Mouse (Mus musculus) frontal cortex, adult (tissue): ENCODE data around the gene Fam129a.
A peak's percentile ranks its signal among the peaks of the same experiment; 100 is the strongest.
"Not testable (repeated sequence)": the region's sequence is repeated elsewhere in the genome, so short reads cannot be mapped to it uniquely, and the experiment has no call there.

Experiments
- ATAC-seq: cut with Nextera tagmentation; 2 replicates; pipeline ENCODE4 v1.9.2; 2017; ENCODE audit warnings: mild to moderate bottlenecking, moderate library complexity, mixed read lengths; ENCODE audit not compliant: low TSS enrichment

Fam129a gene

DNA sequence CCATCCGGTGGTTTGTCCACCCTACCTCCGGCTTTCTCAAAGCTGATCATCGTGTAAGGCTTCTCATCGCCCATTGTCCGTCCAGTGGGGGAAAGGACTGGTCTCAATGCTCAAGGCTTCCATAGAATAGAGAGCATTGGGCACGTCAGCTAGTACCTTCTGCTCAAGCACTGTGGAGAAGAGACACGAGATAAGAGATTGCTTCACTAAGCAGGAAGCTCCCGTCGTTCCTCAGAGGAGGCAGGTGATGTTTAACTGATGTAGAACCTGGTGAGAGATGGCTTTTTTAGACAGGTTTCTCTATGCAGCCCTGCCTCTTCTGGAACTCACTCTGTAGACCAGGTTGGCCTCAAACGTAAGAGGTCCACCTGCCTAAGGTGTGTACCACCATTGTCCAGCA lies 93.4 kb downstream of the Fam129a start:
- ATAC-seq, result no peak

DNA sequence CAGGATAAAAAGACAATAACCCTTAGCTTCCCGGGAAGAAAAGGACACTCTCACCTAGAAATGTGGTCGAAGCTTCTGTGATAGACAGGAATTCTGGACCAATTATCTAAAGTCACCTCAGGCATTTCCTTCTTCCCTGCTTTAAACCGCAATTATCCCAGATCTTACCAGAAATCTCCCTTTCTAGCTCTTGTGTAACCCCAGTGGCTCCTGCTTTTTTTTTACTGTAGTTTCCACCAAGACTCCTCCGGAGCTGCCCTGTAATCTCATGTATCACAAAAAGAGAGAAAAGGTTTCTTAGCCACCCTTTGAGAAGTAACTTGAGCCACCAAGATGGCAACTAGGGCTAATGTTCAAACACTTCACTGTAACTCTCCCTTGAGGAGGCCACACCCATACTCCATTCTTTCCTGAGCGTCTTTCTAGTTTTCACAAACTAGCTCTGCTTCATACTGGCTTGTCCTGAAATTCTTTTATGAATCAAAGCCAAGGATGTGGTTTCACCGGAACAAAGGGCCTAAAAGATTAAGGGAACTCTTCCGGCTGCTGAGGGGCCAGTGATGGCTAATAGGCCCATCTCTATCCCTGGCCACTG lies 93.9 kb downstream of the Fam129a start:
- no peak for ATAC-seq

GRCm38 (mm10) chr1:151667351-151668074 lies 96.5 kb downstream of the Fam129a start:
- ATAC-seq, result no peak

GRCm38 (mm10) chr1:151670006-151670591 lies 99.1 kb downstream of the Fam129a start:
- no peak for ATAC-seq

DNA sequence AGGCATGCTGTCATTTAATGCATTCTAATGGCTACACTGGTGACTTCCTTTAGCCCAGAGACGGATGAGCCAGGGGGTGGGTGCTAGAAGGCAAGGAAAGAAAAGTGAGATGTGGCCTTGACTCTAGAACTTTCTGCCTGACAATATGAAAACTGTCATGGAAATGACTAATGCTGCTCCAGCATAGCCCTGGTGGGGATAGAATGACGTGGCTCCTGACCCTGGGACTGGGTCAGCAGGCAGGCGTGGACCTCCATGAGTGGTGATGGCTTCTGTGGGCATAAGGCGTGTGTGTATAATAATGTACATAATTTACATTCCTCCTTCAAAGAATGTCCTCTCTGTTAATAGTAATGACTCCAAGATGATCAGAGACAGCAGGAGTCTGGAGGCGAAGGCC lies 104.7 kb downstream of the Fam129a start:
- no peak for ATAC-seq

DNA sequence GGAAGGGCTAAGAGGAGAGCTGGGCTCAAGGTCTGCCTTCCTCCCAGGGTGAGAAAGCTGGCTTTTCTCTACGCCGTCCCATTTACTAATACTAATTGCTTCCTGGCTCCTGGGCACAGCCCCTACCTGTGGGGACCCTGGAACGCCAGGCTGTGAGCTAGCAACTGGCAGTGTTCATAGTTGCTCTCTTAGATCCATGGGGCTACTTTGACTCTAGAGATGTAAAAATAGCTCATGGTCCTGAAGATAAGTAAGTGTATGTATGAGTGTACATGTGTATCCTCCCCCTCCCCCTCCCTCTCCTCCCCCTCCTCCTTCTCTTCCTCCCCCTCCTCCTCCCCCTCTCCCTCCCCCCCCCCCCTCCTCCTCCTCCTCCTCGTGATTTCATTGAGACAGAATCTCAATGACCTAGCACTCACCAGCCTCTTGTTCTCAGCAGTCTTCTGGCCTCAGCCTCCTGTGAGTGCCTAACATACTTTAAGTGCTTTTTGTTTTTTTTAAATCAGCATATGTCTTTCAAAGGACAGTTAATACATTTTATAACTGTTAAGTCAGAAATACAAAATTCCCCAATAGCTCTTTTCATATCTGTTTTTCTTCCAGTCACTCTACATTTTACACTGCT lies 106.3 kb downstream of the Fam129a start:
- ATAC-seq, result no peak

DNA sequence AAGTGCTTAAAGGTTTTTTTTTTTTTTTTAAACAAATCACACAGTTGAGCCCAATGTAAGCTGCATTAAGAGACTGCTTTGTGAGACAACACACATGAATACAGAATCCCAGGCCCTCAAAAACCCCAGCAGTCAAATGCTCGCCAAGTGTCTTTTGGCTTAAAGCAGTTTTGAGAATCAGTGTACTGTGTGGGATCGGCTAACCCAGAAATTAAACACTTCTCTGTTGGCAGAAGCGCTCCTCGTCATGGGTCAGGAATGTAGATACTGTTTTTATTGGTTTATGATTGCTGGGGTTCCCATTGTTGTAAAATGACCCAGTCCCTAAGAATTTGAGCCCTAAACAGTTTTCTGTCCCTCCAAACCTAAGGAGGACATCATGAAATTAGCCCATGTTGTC lies 107.0 kb downstream of the Fam129a start:
- no peak for ATAC-seq

DNA sequence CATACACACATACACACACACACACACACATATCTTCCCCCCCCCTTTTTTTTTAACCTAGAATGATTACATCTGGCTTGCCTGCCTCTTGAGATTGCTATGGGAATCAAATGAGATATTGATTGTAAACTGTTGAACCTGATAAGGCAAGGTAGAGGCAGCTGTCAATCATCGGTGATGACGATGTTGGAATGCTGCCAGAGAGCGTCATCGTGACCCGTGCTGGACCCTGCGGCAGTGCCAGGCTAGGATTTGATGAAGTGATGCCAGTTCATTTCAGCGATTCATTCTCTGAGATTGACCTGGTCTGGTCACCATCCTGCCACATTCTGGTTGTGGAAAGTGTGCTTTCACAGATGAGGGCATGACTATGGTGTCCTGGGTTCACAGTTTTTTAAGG lies 108.2 kb downstream of the Fam129a start:
- ATAC-seq, result no peak

- ATAC-seq, result no peak
Measured at GRCm38 (mm10) chr1:151679883-151680613, 109.1 kb downstream of the Fam129a start.

DNA sequence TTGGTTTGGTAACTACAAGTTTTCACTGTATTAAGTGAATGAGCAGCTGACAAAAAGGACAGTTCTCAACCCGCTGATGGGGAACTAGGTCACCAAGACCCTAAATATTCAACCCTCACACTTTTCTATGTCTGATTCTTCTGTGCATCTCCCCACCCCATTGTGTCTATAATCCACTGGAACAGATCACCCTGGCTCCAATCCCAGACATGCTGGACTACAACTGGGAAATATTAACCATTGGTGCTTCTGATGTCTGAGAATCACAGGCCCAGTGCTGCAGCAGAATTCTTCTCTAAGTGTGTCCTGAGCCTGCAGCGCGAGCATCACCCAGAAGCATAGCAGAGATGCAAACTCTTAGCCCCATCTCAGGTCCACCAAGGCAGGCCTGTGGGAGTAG lies 110.0 kb downstream of the Fam129a start:
- no peak for ATAC-seq

DNA sequence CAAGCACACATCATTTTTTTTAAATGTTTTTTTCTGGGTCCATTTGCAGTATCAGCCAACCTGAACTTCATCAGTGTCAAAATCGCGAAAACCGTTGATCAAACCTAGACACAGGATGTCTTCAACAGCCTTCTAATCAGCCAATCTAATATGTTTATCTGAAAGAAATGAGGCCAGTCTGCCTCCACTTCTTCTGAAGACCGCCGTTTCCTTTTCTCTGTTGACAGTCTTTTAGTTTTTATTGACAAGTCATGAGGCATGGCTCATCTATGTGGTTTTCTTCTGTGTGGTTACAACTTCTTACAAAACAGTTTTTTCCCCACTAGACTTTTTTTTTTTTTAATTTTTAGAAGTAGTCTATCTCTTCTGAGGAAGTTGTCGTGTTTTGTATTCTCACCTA lies 111.9 kb downstream of the Fam129a start:
- no peak for ATAC-seq

DNA sequence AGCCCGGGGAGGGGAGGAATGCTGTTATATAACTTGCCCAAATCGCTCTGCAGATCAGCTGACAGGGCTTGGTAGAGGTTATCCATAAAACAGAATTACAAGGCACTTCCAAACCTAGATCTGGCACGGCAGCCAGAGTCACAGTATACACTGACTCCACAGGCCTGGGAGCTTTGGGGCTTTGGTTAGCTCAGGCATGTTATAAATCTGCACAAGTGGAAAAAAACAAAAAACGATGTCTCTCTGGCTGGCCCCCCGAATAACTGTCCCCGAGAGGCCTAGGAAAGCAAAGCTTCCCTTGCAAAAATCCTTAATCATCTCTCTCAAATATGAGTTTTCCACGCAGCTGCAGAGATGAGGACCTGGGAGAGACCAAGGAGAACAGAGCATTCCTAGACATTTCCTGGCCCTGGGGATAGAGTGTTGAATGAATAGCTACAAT lies 113.5 kb downstream of the Fam129a start:
- no peak for ATAC-seq

- no peak for ATAC-seq
Measured at GRCm38 (mm10) chr1:151684978-151685377, 114.0 kb downstream of the Fam129a start.

DNA sequence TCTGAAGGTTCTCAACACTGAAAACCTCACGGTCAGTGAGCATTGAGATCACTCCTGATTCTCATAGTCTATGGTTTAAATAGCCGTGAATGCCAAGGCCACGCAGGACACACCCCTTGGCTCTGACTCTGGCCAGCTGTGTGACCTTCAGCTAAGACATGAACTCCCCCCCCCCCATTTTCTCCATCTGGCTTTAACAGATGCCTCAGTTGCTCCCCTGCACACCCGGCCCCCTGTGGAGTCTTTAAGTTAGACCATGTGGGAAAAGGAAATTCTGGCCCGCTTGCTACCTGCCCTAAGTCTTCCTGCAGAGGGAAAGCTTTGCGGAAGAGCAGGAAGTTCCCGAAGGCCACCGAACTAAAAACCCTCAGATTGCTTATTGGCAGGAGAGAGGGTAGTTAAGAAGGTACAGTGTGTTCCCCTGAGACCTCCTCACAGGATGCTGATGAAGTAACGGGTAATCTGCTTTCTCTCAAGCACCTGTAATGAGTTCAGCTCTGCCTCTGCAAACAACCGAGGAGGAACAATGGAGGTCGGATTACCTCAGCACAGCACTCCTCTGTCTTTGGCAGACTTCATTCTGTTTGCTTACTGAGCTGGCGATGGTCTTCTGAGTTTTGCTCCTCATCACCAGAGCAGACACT lies 114.8 kb downstream of the Fam129a start:
- no peak for ATAC-seq

DNA sequence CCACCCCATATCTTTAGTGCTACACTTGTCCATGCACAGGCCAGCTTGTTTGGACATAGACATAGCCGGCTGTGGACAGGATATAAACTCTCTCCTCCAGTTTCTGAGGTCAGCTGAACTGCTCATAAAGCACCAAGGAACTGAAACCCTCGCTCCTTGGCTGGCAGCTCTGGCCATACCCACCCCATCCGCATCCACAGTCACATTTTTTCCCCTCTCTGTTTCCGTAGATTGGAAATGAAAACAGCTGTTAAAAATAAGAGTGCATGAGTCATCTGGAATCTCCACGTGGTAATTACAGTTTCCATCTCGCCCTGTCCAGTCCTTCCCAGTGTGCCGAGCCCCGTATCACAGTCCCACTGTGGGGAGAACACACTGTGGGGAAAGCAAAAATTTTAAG lies 115.7 kb downstream of the Fam129a start:
- ATAC-seq, result peak; percentile 64; the same call in 1 of the 2 replicates

DNA sequence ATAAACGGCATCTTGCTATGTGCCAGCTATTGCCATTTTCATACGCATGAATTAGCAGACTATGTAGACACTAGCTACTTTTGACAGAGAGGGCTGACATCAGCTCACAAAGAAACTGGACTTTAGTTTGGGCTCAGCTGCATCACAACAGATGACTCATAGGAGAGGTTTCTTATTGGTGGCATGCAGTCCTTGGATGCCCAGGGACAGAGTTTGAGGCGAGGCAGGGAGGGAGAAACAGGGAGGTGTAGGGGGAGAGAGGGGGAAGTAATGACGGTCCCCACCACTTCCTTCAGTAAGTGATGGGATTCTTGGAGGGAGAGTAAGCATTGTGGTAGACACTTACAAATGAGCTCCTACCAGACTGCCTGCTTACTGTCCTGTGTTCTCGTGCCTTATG lies 118.0 kb downstream of the Fam129a start:
- ATAC-seq, result no peak

- no peak for ATAC-seq
Measured at GRCm38 (mm10) chr1:151689561-151689960, 118.6 kb downstream of the Fam129a start.

- ATAC-seq, result no peak
Measured at GRCm38 (mm10) chr1:151690061-151690460, 119.1 kb downstream of the Fam129a start.

DNA sequence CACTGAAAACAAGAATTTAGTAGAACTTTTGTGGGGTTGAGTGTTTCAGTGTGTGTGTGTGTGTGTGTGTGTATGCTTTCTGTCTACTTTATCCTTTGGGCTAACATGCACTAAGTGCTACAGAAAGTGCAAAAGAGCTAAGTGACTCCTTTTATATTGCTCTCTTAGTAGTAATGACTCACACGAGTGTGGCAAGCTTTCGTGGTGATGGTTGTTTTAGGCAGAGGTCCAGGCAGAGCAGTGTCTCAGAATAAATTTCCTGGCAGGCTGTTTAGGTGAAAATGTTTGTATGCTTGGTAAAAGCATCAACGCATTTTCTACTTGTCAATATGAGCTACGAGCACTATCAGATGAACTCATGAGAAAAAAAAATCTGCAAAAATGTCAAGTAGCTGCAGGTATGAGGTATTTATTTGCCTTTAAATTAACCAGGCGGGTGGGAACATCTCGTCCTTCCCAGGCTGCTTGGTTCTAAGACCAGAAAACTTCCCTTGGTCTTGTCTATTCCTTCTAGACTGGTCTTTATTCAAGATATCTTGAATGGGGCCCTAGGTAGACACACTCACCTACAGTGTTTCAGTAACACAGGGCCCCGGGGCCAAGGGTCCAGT lies 119.7 kb downstream of the Fam129a start:
- ATAC-seq, result no peak

GRCm38 (mm10) chr1:151692867-151693266 lies 121.9 kb downstream of the Fam129a start:
- ATAC-seq, result not testable (repeated sequence)

- no peak for ATAC-seq
Measured at GRCm38 (mm10) chr1:151696751-151697150, 125.8 kb downstream of the Fam129a start.
